Mouse (Mus musculus): Measurements from ENCODE around the gene Zfp131. TPM values are rescaled to one million over a fixed set of nuclear protein-coding genes. Genes with fewer than 3 reads are reported as not detected.
A peak's percentile ranks its signal among the peaks of the same experiment; 100 is the strongest.
"Not testable (repeated sequence)": the region's sequence is repeated elsewhere in the genome, so short reads cannot be mapped to it uniquely, and the experiment has no call there.

Zfp131 gene
- total RNA-seq (2015) (37.1 and 43.6 TPM in 2 replicates), total RNA-seq (2017) (43.0 and 45.1 TPM in 2 replicates)

DNA sequence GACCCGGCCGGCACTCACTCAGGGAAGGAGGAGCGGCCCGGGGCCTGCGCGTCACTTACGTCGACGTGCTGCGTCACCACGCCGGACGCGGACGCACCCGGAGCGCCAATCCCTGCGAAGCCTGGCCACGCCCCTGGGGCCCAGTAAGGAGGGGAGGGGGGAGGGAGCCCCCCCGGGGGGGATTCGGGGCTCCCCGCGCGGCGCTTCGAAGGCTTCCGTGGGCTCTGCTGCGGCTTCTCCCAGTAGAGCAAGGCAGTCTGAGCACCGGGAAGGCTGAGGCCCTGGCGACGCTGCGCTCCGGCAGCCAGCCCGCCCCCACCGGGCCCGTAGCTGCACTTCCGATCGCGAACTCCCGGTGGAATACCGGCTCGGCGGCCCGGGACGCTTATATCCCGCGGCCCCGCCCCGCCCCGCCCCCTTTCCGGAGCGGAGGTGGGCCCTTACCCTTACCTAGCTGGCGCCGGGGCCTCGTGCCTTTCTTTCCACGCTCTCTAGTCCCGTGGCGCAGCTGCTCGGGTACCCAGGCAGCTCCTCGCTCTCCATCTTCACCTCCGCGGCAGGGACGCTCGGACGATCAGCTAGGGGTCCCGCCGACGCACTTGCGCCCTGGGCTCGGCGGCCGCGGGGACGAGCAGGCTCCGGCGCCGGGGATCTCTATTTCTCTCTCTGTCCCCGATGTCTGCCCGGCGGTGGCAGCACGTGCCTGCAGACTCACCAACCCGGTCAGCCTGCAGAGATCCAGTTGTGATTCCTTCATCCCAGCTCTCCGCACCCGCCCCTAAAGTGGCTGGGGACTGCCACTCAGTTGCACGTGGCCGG lies at the start of gene Zfp131:
Gene Zfp131 (minus strand): TSS at position 129 of the 819 bp plus-strand sequence.
- peak; percentile 91 for ATAC-seq (ENCODE audit: poor library complexity, severe bottlenecking)

DNA sequence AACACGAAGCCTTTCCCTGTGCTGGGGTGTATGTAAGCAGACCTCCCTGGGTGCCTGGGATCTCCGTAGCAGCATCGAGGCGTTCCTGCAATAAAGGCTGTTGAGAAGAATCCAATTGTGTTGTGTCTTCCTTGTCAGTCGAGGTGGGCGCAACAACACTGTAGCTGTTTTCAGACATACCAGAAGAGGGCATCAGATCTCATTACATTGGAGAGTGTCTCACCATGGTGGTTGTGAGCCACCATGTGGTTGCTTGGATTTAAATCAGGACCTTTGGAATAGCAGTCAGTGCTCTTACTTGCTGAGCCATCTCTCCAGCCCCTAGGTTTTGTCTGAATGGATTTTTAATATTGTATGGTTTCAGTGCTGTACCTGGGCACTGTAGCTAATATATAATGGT lies 49.3 kb upstream of the Zfp131 start:
- ATAC-seq (ENCODE audit: poor library complexity, severe bottlenecking) = not testable (repeated sequence)

DNA sequence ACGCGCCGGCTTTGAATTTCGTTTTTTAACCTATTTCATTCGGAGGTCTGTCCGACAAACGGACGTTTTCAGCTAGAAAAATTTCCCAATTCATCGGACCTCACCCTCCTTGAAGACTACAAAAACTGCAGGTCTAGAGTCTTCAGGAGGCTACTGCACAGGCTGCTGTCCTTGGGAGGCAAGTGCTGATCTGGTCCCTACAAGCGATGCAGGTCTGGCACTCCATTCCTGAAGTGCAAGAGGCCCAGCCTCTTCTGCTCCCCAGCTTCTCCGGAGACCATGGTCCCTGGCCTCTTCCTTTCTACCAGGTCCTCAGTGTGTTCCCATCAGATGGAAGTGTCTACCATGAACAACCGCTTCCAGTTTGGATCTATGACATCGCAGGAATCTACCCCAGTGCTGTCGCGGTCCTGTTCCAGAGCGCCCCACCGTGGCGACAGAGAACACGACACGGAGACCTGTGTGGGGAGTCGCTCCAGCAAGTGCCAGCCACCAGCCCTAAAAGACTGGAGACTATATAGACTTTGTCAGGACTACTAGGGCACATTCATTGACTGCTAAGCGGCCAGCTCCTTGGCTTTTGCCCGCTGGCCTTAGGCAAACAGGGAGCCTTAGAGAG lies 47.1 kb upstream of the Zfp131 start:
- peak; percentile 56 for ATAC-seq (ENCODE audit: poor library complexity, severe bottlenecking)

DNA sequence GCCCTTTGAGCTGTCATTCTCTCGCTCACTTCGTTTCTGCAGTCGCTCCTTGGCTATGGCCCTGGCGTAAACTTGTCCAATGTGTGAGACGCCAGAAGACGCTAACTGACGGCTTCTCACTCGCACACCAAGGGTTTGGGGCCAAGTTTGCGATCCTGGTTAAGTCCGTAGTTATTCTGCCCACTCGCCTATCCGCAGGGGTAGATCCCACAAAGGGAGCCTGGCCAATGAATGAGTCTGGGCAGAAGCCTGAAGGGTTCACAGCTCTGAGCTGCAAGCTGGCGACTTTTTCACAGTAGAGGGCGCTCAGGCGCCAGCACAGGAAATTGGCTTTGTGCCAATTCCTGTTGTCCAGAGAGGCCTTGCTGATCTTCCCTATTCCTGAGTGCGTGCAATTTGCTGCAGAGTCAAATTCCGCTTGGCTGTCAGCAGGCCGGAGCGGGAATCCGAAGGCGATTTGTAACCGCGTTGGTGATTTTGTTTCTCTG lies 45.7 kb upstream of the Zfp131 start:
- peak; percentile 70 for ATAC-seq (ENCODE audit: poor library complexity, severe bottlenecking)

DNA sequence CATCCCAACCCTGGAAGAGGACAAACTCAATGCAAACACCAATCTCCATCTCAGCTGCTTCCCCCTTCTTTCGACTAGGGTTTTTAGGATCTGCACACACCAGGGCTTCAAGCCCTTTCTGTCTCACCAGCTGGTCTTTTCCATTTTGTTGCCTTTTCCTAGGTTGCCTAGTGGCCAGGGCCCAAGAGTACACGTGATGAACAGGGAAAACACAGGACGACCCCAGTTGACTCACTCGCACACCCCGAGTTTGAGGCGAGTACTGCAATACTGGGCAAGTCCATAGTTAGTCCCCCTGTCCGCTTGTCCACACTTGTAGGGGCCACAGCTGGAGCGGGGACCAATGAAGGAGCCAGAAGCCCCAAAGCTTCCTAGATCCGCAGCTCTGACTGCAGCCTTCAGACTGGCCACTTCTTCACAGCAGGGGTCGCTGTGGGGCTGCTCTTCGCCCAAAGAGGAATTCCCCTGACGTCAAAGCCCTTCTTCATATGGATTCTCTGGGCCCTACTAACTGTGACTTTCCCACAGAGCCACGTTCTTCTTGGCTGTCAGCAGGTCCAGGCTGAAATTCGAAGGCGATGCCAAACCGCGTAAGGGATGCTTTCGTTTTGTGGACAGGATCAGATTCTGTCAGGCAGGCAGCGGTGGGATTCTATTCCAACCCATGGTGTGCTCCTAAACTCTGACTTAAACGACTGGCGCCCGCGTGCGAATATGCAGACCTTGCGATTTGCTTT lies 44.8 kb upstream of the Zfp131 start, which contains the start of gene D13Ertd608e:
Gene D13Ertd608e (plus strand): TSS at position 687 of the 737 bp plus-strand sequence.
- peak; percentile 76 for ATAC-seq (ENCODE audit: poor library complexity, severe bottlenecking)

DNA sequence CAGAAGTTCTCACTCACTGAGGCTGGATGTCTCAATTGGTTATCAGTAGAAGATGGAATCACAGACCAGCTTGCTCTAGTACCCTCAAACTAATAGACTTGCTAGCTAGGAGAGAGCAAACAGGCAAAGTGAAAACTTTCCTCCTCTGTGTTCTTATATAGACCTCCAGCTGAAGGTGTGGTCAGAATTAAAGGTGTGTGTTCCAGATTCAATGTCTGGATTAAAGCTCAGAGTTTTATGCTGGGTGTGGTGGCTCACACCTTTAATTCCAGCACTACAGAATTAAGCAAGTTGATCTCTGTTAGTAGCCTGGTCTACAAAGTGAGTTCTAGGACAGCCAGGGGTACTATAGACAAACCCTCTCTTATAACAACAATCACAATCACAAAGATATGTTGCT lies 39.4 kb upstream of the Zfp131 start, which contains the start of gene AF067063:
Gene AF067063 (minus strand): TSS at position 101 of the 400 bp plus-strand sequence.
- ATAC-seq (ENCODE audit: poor library complexity, severe bottlenecking) = not testable (repeated sequence)

DNA sequence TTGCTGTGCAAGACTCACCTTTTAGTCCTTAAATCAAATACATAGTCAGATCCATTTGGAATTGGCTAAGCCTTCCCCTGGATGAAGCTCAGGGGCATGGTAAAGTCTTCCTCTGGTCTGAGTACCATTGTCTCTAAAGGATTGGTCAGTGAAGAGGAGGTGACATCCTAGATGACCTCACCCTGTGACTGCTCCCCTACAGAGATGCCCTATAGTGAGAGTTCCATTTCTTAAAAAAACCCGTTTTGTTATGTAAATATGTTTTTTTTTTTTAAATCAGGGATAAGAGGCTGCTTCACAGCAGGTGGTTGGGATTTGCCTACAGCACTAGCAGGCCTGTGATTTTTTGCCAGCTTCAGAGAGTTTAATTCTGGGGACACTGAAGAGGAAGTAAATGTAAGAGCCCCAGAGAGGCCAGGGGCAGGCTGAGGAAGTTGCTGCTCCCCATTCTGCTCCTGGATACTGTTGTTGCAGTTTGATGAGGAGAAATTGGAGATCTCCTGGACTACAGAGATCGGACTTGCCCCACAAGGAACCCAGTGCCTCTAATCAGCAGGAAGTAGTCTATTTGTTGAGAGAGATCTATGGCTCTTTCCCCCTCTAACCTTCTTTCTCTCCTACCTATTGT lies 27.0 kb upstream of the Zfp131 start:
- ATAC-seq (ENCODE audit: poor library complexity, severe bottlenecking) = peak; percentile 78

DNA sequence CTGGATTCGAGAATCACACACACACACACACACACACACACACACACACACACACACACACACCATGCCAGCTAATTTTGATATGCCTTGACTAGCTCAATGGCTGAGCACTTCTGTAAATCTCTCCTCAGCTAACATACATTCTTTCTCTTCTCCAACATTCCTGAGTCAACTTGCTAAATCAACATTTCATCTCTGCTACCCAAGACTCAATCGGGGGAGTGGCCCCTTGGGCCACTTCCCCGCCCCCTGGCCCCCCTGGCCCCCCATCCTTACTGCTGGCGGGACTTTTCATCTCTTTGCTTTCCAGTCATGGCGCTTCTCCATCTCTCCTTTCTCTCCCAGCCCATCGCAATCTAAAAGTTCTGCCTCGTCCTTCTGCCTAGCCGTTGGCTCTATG lies 26.1 kb upstream of the Zfp131 start:
- ATAC-seq (ENCODE audit: poor library complexity, severe bottlenecking) = no peak

DNA sequence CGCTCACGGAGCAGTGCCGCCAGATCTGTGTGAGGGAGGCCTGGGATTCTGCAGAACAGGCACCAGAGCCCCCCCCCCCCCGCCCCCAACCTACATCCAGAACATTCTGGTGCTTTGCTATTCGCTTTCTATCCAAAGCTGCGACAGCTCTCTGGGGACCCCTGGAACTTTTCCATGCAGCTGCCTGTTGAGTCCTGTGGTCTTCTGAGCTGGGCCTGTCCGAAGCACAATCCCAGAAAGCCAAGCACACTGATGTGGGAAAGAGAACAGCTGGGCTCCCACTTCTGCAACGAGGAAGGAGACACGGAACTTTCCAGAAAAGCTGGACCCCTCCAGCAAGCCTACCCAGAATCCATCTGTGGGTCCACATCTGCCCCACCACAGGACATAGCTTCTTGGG lies 19.3 kb upstream of the Zfp131 start:
- ATAC-seq (ENCODE audit: poor library complexity, severe bottlenecking) = no peak

DNA sequence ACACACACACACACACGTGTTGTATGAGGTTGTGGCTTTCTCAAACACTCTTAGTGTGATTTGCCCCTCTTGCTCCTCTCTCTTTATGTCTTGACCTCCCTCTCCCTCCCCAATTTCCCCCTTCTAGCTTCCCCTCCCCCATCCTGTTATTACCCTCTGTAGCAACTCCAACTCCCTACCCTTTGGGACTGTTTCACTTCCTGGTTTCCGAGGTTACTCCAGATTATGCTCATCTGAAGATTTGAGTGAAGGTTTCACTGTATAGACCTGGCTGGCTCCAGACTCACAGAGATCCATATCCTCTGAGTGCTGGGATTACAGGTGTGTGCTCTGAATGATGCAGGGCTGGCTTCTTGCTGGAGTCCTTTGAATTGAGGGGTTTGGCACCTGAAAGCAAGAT lies 18.2 kb upstream of the Zfp131 start:
- ATAC-seq (ENCODE audit: poor library complexity, severe bottlenecking) = peak; percentile 90

DNA sequence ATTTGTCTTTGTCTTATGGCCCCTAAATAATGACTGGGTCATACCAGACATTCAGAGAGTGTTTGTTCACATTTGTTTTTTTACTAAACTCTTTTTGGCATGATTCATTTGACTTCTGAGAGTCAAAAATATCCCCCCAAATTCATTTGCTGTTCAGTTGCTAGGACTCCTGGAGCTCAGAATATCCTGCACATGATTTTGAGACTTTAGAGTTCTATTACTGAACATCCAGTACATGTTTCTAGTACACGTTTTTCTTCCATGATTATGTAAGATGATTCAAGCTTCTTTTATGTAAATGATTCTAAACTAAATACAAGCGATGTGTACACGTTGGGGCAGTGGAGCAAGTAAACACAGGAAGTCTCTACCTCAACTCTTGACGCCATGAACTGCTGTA lies 7.0 kb upstream of the Zfp131 start:
- no peak for ATAC-seq (ENCODE audit: poor library complexity, severe bottlenecking)

DNA sequence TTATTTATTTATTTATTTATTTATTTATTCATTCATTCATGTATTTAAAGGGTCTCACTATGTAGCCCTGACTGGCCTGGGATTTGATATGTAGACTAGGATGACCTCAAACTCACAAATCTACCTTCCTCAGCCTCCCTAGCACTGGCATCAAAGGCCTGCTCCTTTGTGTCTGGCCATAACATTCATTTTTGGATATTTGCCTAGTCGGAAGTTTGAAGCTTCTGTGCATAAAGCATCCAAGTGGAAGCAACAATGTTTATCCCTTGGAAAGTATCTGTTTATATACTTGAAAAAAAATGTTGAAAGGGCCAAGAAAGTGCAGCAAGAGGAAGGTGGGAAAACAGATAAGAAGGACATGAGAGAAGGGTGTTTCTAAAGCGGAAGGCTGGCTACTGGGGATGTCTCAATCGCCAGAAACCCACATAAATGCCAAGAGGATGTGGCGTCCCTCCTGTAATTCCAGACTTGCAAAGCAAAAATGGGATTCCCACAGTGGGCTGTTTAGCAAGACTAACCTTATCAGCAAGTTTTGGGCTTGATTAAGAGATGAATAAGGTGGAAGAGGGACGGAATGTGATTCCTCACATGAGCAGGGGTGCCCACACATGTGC lies 2.2 kb upstream of the Zfp131 start:
- ATAC-seq (ENCODE audit: poor library complexity, severe bottlenecking) = peak; percentile 33

DNA sequence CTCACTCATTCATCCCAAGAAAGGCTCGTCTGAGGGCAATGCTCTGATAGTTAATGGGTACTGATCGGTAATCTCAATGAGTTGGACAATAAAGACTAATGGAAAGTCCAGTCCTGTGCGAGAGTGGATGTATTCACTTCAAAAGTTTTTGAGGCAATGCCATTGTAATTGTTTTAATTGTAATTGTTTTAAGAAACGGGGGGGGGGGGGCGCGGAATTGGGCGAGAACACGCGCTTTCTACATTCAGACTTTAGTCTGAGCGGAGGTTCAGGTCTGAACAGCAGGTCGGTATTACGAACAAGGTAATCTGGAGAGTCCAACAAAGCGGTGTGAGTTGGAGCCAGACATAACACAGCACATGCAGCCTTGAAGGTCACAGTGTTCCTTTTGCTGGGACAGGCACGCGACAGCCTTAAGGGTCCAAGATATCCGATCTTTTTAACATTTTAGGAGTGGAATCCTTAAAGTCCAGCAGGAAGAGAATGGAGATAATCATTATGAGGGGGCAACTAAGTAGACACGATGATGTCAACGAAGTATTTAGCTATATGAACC lies 969 bp upstream of the Zfp131 start:
- ATAC-seq (ENCODE audit: poor library complexity, severe bottlenecking) = no peak

DNA sequence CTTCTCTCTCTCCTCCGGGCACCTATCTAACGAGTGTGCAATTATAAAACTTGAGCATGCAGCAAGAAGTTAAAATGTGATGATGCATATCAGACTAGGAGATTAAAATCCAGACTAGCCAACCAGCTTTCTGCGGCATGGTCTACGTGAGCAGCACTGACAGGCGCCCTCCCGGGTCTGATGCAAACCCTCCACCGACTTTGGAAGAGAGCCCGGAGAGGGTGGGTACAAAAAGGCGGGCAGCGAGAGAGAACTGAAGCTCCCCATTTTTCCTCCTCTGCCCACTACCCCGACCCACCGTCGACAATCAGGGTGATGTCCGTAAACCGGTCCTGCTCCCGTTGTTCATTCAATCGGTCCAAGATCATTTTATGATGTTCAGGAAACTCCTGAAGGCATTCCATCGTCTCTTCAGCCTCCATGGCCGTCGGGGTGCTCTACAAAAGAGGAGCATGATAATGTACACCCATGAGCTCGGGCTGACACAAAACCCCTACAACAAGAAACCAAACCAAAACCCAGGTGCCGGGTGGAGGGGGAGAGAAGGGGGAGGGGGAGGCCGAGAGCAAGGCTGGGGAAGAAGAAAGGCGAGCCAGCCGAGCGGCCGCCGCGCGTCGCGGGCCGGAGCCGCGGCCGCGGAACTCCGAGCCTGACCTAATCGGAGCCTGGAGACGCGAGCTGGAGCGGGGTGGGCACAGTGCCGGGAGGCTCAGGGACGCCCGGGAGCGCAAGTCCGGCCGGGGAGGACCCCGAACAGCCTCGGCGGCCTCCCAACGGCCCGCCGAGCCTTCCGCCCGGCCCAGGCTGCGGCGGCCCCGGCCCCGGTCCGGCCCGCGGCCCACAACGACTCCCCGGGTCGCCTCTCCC lies 605 bp downstream of the Zfp131 start:
- peak; percentile 31 for ATAC-seq (ENCODE audit: poor library complexity, severe bottlenecking)

DNA sequence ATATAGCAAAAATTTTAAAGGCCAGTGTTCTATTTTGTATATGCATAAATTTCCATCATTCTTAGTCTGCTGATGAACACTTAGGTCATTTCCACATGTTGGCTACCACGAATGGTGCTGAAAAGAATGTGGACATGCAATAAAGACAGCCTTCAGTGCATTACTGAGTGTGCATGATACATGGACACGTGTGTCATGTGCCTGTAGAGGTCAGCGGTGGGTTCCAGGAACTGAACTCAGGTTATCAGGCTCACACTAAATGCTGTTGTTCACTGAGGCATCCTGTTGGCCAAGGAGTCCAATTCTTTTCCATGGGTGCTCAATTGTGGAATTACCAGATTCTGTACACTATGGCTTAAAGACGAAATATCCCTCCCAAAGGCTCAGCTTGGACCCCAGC lies 7.1 kb downstream of the Zfp131 start:
- no peak for ATAC-seq (ENCODE audit: poor library complexity, severe bottlenecking)

DNA sequence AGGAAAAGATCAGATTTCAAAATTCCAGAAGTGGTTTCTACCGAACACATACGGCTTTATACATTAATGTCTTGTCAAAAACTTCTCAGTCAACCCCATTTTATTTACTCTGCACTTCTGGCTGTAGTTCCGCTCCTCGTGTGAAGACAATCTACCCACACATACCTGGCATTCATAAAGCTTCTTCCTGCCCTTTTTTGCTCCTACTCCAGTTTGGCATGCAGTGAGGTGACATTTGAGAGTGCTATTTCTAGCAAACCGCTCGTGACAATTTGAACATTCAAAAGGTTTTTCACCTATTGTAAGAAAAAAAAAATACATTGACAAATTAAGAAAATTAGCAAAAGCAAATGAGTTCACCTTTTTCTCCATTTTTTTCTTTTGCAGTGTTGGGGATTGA lies 22.1 kb downstream of the Zfp131 start:
- ATAC-seq (ENCODE audit: poor library complexity, severe bottlenecking) = no peak

DNA sequence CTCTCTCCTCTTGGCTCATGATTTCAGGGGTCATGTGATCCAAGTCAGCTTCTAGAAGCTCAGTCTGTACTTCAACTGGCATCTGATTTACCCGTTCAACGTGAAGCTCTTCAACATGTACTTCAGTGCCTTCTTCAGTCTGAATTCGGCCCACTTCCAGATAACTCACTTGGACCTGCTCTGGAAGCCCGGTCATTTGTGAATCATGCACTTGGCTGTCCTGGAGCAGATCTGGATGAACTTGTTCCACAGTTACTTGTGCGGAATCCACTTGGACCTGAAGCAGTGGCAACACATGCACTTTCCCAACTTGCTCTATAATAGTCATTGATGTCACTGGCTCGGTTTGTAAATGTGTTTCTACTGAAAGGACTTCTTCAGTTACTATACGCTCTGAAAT lies 24.2 kb downstream of the Zfp131 start:
- ATAC-seq (ENCODE audit: poor library complexity, severe bottlenecking) = no peak

DNA sequence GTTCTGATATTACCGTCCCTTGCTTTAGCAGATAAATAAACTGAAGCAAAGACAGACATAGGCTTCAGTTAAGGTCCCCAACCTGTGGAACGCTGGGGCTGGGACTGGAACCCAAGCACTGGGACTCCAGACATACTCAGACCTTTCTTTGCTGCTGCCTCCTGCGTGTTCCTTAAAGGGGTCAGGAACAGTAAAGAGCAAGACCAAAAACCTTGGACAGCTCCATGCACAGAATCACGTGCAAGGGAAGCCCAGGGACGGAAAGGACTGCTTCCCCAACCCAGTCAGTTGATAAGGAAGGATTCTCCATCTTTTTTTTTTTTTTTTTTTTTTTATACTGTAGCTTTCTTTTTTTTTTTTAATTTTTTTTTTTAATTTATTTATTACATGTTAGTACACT lies 33.9 kb downstream of the Zfp131 start:
- no peak for ATAC-seq (ENCODE audit: poor library complexity, severe bottlenecking)
